ENCODE assay signal across 18 mouse cellular contexts in the genomic region with DNA sequence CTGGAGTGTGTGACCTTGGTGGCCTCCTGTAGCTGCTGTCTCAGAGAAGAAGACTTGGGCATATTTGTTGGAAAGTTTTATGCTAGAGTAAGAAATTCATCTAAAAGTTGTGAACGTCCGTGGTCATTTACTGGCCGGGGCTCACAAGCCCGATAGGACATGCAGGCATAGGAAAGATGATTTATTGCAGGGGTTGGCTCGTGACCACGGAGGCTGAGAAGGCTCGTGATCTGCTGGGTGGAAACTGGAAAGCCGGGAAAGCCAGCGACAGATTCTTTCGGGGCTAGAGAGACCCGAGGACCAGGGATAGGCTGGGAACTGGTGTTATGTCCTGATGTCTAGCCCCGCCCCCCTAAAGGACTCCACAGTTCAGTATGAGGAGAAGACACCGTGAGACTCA.
"Had no signal": no experiment of that assay in that cellular context is flagged by ENCODE, and none has a peak within 500 bp of the region (broad histone marks: within the 10 kb centered on the region; RNA-seq: fewer than 3 reads in every experiment).

No protein-coding gene starts in this region.

- H3K9me3 ChIP-seq: hindbrain, embryonic 15.5 days; liver, embryonic 13.5 days; megakaryocyte, embryonic 14.5 days; midbrain, embryonic 10.5 days; neural tube, embryonic 13.5 days had no signal

- DNase-seq: layer of hippocampus, postnatal 36 days; liver, embryonic 13.5 days; lung, embryonic 14.5 days; lung, postnatal 36 days; retina, postnatal 1 day; thymus, adult 18-20 months; thymus, postnatal 14 days; thymus, postnatal 4 days had no signal

- H3K9ac ChIP-seq: hindbrain, embryonic 15.5 days; liver, embryonic 13.5 days; lung, embryonic 14.5 days; midbrain, embryonic 13.5 days; neural tube, embryonic 13.5 days had no signal

- H3K36me3 ChIP-seq: hindbrain, embryonic 15.5 days; liver, embryonic 13.5 days; midbrain, embryonic 10.5 days; midbrain, embryonic 13.5 days; neural tube, embryonic 13.5 days had no signal

- H3K4me2 ChIP-seq: hindbrain, embryonic 15.5 days; liver, embryonic 13.5 days; lung, embryonic 14.5 days; midbrain, embryonic 13.5 days; neural tube, embryonic 13.5 days had no signal

- H3K4me3 ChIP-seq: hindbrain, embryonic 15.5 days; left cerebral cortex, adult 2 months; liver, embryonic 13.5 days; megakaryocyte, embryonic 14.5 days; midbrain, embryonic 10.5 days; midbrain, embryonic 13.5 days; myocyte; neural tube, embryonic 13.5 days had no signal

- H3K27me3 ChIP-seq: hindbrain, embryonic 15.5 days; liver, embryonic 13.5 days had no signal

- H3K27ac ChIP-seq: hindbrain, embryonic 15.5 days; left cerebral cortex, adult 2 months; liver, embryonic 13.5 days; midbrain, embryonic 10.5 days; midbrain, embryonic 13.5 days; neural tube, embryonic 13.5 days had no signal

- ATAC-seq: intestine, postnatal 0 days; lung, postnatal 0 days; midbrain, embryonic 13.5 days; midbrain, embryonic 16.5 days had no signal
